Mouse (Mus musculus): ENCODE data around the gene Grin3b. TPM values are rescaled to one million over a fixed set of nuclear protein-coding genes. Genes with fewer than 3 reads are reported as not detected.

Gene Grin3b
- polyA plus RNA-seq, 1 experiment from 2014 or later: 0.50 TPM

DNA sequence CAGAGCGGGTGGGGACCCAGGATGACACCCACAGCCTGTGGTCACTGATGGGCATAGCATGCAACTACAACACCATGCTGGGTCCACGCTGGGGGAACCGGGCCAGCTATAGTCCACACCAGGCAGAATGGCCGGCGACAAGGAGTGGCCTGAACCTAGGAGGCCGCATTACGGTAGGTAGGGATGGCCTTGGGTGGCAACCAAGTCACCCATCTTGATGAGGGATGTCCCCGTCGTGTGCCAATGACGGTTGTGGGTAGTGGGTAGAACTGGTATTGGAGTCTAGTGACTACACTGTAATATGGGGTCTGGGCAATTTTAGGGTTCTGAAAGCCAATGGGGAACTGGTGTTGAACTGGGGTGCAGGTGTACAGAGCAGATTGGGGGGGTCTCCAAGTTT lies 46.4 kb downstream of the Grin3b start:
- H3K9ac ChIP-seq (replicated peaks): no peak overlapping the region
- no peaks in the 10 kb centered on the region for H3K4me1 ChIP-seq
- no peak for ATAC-seq (replicated peaks)
- peaks cover 65% of the 10 kb centered on the region for H3K27me3 ChIP-seq
- no peak overlapping the region for H3K4me3 ChIP-seq
- H3K27ac ChIP-seq (replicated peaks): no peak overlapping the region
- WGBS: 88% methylated on average over 10 of the region's 10 CpGs
- H3K36me3 ChIP-seq: no peaks in the 10 kb centered on the region
- no peak overlapping the region for H3K4me2 ChIP-seq (replicated peaks)
- H3K9me3 ChIP-seq: no peaks in the 10 kb centered on the region

DNA sequence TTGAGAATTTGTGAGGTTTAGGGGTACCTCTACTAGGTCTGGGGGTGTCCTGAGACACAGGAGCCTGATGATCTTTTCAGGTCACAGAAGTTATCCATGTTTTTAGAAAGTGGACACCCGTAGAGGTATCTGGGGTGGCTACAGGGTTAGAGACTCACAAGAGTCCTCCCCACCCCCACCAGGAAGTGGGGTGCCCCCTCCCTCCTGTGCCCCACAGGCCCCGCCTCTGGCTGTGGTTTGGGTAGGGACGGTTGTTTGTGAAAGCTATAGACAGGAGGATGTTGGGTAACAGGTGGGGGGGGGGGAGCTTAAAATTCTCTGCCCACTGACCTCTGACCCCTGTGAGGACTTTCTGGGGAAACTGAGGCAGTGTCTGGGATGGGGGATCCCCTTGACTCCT lies 46.8 kb downstream of the Grin3b start:
- no peak overlapping the region for H3K4me2 ChIP-seq (replicated peaks)
- no peaks in the 10 kb centered on the region for H3K4me1 ChIP-seq
- 87% methylated on average over 3 of the region's 3 CpGs for WGBS
- no peak for ATAC-seq (replicated peaks)
- no peaks in the 10 kb centered on the region for H3K36me3 ChIP-seq
- H3K27me3 ChIP-seq: peaks cover 62% of the 10 kb centered on the region
- no peak overlapping the region for H3K9ac ChIP-seq (replicated peaks)
- no peak overlapping the region for H3K27ac ChIP-seq (replicated peaks)
- no peak overlapping the region for H3K4me3 ChIP-seq
- no peaks in the 10 kb centered on the region for H3K9me3 ChIP-seq

DNA sequence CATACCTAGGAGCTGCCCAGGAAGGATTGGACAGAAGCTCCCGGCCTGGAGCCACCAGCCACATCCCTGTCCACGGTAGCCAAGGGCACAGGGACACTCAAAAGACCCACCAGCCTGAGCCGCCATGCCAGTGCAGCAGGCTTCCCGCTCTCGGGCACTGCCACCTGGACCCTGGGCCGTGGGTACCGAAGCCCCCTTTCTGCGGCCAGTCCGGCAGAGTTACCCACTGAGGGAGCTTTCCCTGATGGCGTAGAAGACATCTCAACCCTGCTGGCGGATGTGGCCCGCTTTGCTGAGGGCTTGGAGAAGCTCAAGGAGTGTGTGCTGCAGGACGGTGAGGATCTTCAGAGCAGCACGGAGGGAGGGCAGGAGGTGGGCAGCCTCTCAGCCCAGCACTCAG lies 47.3 kb downstream of the Grin3b start:
- Histone ChIP-seq H3K27me3 (peaks cover 59% of the 10 kb centered on the region), H3K9me3 (no peaks in the 10 kb centered on the region), H3K27ac (replicated peaks) (no peak overlapping the region), H3K36me3 (no peaks in the 10 kb centered on the region), H3K9ac (replicated peaks) (no peak overlapping the region), H3K4me1 (no peaks in the 10 kb centered on the region), H3K4me3 (no peak overlapping the region), H3K4me2 (replicated peaks) (no peak overlapping the region)
- WGBS: 83% methylated on average over 14 of the region's 14 CpGs
- no peak for ATAC-seq (replicated peaks)

DNA sequence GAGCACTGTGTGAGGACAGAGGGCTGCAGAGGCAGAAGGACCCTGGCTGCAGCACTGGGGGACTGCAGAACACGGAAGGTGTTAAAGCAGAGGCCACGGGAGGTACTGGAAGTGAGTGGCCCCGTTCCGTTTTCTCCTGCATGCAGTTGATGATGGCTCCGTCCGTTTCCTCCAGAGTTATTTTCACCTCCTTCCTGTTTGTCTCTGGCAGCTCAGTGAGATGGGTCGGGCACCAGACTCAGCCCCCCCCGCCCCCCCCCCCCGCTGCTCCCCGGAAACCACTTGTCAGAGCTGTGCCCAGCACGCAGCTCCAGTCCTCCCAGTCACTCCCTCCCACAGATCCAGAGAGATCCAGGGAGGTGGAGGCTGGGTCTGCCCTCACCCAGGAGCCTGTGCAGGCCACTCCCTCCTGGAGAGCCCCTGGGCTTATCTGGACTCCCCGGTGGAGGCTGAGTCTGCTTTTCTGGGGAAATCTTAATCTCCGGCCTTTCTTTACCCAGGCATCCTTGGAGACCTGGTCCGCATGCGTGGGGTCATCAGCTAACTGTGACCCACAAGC lies 48.3 kb downstream of the Grin3b start:
- Histone ChIP-seq H3K9ac (replicated peaks) (no peak overlapping the region), H3K4me2 (replicated peaks) (no peak overlapping the region), H3K27ac (replicated peaks) (no peak overlapping the region), H3K4me1 (no peaks in the 10 kb centered on the region), H3K4me3 (no peak overlapping the region), H3K9me3 (no peaks in the 10 kb centered on the region), H3K36me3 (no peaks in the 10 kb centered on the region), H3K27me3 (peaks cover 48% of the 10 kb centered on the region)
- 8% methylated on average over 14 of the region's 15 CpGs for WGBS
- ATAC-seq (replicated peaks): no peak

DNA sequence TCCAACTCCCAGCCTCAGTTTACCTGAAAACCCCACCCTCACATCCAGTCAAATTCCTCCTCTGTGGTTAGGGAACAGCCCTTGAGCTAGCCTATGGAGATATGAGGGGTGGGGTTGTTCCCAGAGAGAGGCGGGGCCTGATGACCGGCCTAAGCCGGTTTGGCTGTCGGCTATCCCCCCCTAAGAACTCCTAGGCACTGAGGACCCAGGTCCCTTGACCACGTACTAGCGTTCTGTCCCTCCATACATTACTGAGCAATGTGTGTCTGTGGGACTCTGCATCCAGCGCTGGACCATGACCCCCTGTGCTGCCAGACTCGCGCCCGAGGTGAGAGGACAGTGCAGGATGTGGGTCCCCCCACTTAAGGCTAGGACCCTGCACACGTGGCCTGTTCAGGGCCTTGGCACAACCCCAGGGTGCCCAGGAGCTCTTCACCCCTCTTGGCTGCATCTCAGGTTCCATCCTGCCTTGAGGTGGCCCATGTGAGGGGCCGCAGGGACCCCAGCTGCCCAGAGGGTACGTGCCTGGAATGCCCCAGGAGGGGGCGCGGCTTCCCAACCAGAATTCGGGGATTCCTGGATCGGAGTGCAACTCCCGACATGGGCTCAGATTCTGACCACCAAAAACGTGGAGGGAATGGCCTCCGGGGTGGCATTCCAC lies 49.1 kb downstream of the Grin3b start:
- H3K4me1 ChIP-seq: no peaks in the 10 kb centered on the region
- no peaks in the 10 kb centered on the region for H3K9me3 ChIP-seq
- ATAC-seq (replicated peaks): 0 out of 2 replicates have a peak, but pooled peaks have one; percentile 26
- no peaks in the 10 kb centered on the region for H3K36me3 ChIP-seq
- H3K4me2 ChIP-seq (replicated peaks): 0 out of 2 replicates have a peak overlapping the region, but pooled peaks have one; percentile 5
- WGBS: 6% methylated on average over 20 of the region's 20 CpGs
- 0 out of 2 replicates have a peak overlapping the region, but pooled peaks have one; percentile 15 for H3K9ac ChIP-seq (replicated peaks)
- no peak overlapping the region for H3K4me3 ChIP-seq
- peaks cover 41% of the 10 kb centered on the region for H3K27me3 ChIP-seq
- no peak overlapping the region for H3K27ac ChIP-seq (replicated peaks)

DNA sequence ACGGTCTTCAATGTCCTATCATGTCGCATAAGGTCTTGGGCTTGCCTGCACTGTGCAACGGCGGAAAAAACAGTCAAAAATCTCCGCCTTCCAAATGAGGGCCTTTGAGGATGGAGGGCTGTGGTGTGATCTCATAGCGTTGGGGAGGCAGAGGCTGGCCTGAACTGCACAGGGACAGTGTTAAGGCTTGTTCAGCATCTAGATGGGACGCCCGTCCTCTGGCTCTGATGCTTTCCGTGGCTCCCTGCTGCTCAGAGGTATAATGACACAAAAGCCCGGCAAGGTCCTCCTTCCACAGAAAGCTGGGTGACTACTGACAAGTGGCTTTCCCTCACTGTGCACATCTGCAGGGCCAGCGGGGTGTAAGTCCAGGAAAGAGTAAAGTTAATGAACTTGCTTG lies 49.7 kb downstream of the Grin3b start:
- H3K27me3 ChIP-seq: peaks cover 35% of the 10 kb centered on the region; the same call in 1 of the 2 replicates
- no peak overlapping the region for H3K9ac ChIP-seq (replicated peaks)

DNA sequence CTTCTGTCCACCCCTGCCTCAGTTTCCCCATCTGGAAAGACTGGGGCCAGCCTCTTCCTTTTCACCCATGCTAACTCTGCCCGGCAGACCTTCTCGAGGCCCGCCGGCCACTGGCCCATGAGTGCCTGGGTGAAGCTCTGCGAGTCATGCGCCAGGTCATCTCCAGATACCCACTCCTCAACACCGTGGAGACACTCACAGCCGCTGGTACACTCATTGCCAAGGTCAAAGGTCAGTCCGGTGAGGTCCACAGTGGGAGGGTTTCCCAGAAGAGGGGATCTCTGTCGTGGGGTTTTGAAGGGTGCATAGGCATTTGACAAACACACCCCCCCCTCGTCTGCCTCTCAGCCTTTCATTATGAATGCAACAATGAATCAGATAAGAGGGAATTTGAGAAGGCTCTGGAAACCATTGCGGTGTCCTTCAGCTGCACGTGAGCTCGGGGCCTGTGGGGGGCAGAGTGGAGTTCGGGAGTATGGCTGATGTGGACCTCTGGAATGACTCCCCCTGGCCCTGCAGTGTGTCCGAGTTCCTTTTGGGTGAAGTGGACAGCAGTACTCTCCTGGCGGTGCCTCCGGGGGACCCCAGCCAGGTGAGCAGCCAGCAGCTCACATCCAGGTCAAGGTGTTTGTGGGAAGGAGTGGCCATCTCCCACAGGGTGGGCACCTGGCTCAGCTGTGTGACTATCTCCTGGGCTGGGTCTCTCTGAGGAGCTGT lies 50.2 kb downstream of the Grin3b start:
- Histone ChIP-seq H3K27me3 (peaks cover 30% of the 10 kb centered on the region; the same call in 1 of the 2 replicates), H3K27ac (replicated peaks) (no peak overlapping the region), H3K36me3 (no peaks in the 10 kb centered on the region), H3K9ac (replicated peaks) (no peak overlapping the region), H3K9me3 (no peaks in the 10 kb centered on the region), H3K4me3 (no peak overlapping the region), H3K4me1 (no peaks in the 10 kb centered on the region), H3K4me2 (replicated peaks) (no peak overlapping the region)
- ATAC-seq (replicated peaks): no peak
- 81% methylated on average over 18 of the region's 18 CpGs for WGBS

More for the DNA sequence above, 49.7 kb downstream of the Grin3b start:
- ATAC-seq (replicated peaks): no peak
- no peaks in the 10 kb centered on the region for H3K4me1 ChIP-seq
- no peak overlapping the region for H3K4me3 ChIP-seq
- WGBS: 19% methylated on average over 11 of the region's 11 CpGs
- H3K4me2 ChIP-seq (replicated peaks): no peak overlapping the region
- H3K36me3 ChIP-seq: no peaks in the 10 kb centered on the region
- no peak overlapping the region for H3K27ac ChIP-seq (replicated peaks)
- H3K9me3 ChIP-seq: no peaks in the 10 kb centered on the region

DNA sequence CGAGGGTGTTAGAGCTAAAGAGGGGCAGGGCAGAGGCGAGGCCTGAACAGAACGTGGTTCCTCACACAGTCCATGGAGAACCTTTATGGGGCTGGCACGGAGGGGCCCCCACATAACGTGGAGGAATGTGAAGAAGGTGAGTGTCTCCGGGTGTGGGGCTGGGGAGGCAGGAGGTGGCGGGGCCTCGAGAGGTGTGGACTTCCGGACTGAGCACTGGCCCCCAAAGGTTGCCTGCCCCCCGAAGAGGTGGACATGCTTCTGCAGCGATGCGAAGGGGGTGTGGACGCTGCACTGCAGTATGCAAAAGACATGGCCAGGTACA lies 50.8 kb downstream of the Grin3b start:
- no peaks in the 10 kb centered on the region for H3K36me3 ChIP-seq
- no peak for ATAC-seq (replicated peaks)
- no peak overlapping the region for H3K4me3 ChIP-seq
- H3K27me3 ChIP-seq: peaks cover 26% of the 10 kb centered on the region; the same call in 1 of the 2 replicates
- H3K9me3 ChIP-seq: no peaks in the 10 kb centered on the region
- no peaks in the 10 kb centered on the region for H3K4me1 ChIP-seq
- H3K4me2 ChIP-seq (replicated peaks): no peak overlapping the region
- WGBS: 95% methylated on average over 13 of the region's 13 CpGs
- H3K27ac ChIP-seq (replicated peaks): no peak overlapping the region
- H3K9ac ChIP-seq (replicated peaks): no peak overlapping the region

DNA sequence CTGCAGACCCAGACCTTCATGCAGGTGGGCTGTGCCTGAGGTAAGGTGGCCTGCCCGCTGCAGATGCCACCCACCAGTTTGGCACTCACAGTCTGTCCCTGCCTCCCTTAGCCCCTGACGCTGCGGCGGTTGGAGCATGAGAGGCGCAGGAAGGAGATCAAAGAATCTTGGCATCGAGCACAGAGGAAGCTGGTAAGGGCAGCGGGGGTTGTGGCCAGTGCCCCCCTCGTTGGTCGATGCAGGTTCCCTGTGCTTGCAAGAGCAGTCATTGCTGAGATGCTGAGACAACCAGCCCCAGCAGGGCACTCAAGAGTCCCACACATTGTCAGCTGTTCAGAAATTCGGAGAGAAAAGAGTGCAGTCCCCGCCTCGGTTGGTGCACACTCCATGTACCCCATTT lies 51.6 kb downstream of the Grin3b start:
- 85% methylated on average over 12 of the region's 12 CpGs for WGBS
- ATAC-seq (replicated peaks): no peak
- no peaks in the 10 kb centered on the region for H3K4me1 ChIP-seq
- H3K9me3 ChIP-seq: no peaks in the 10 kb centered on the region
- no peak overlapping the region for H3K9ac ChIP-seq (replicated peaks)
- no peak overlapping the region for H3K4me3 ChIP-seq
- no peak overlapping the region for H3K27ac ChIP-seq (replicated peaks)
- H3K27me3 ChIP-seq: peaks cover 23% of the 10 kb centered on the region; the same call in 1 of the 2 replicates
- H3K4me2 ChIP-seq (replicated peaks): no peak overlapping the region
- no peaks in the 10 kb centered on the region for H3K36me3 ChIP-seq

DNA sequence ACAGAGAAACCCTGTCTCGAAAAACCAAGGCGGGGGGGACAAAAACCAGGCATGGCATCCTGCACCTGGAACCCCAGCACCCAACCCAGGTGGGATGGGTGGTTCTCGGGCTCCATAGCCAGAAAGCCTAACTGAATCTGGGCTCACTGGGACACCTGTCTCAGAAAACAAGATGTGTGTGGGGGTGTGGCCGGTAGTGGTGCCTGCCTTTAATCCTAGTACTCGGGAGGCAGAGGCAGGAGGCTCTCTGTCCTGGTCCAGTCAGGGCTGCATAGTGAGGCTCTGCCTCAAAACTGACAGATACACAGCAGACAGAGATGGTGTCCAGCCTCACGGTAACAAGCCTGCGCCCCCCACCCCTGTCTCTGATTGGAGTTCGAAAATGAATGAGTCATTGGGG lies 52.3 kb downstream of the Grin3b start:
- no peak overlapping the region for H3K4me3 ChIP-seq
- H3K27me3 ChIP-seq: peaks cover 18% of the 10 kb centered on the region; the same call in 1 of the 2 replicates
- no peak overlapping the region for H3K4me2 ChIP-seq (replicated peaks)
- H3K9me3 ChIP-seq: no peaks in the 10 kb centered on the region
- H3K27ac ChIP-seq (replicated peaks): no peak overlapping the region
- H3K9ac ChIP-seq (replicated peaks): no peak overlapping the region
- H3K4me1 ChIP-seq: no peaks in the 10 kb centered on the region
- H3K36me3 ChIP-seq: no peaks in the 10 kb centered on the region
- no peak for ATAC-seq (replicated peaks)
- 91% methylated on average over 8 of the region's 8 CpGs for WGBS

DNA sequence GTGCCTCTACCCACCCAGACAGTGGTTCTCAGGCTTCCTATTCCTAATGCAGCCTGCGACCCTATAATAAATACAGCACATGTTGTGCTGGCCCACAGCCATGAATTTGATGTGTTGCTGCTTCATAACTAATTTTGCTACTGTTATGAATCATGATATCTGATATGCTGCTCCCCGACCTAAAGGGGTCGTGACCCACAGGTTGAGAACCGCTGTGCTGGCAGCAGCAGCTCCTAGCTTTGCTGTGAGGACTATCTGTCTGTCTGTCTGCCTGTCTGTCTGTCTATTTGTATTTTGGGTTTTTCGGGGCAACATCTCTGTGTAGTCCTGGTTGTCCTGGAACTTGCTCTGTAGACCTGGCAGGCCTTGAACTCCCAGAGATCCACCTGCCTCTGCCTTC lies 53.2 kb downstream of the Grin3b start:
- H3K27ac ChIP-seq (replicated peaks): no peak overlapping the region
- WGBS: 86% methylated on average over 5 of the region's 5 CpGs

DNA sequence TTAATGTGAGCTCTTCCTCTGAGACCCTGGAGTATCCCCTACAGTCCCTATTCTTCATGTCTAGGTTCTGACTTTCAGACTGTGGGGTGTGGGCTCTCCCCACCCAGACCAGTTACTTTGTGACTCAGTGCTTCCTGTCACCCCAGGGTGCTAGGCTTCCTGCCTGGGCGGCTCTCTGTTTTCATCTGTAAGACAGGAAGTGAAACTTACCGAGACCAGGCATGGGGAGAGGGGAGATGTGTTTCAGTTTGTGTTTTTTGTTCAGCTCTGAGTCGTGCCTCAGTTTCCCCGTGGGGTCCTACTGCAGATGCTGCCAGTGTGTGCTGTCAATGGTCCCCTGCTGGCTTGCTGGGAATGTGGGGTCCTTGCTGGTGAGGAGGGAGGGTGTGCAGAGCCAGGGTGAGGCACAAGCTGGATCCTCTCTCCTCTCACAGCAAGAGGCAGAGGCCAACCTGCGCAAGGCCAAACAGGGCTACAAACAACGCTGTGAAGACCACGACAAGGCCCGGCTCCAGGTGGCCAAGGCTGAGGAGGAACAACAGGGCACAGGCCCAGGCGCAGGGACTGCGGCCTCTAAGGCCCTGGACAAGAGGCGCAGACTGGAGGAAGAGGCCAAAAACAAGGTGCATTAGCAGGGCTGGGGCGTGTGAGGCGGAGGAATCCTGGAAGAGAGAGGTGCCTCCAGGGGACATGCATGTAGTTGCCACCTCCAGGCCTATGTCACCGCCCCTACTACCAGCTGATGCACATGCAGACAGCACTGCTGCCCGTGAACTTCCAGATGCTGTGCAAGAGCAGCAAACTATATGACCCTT lies 53.9 kb downstream of the Grin3b start:
- Histone ChIP-seq H3K27ac (replicated peaks) (no peak overlapping the region), H3K9ac (replicated peaks) (no peak overlapping the region), H3K36me3 (no peaks in the 10 kb centered on the region), H3K4me2 (replicated peaks) (no peak overlapping the region), H3K27me3 (peaks cover 9% of the 10 kb centered on the region; the same call in 1 of the 2 replicates), H3K4me3 (no peak overlapping the region), H3K9me3 (no peaks in the 10 kb centered on the region), H3K4me1 (no peaks in the 10 kb centered on the region)
- no peak for ATAC-seq (replicated peaks)
- WGBS: 79% methylated on average over 15 of the region's 15 CpGs

More for the DNA sequence above, 53.2 kb downstream of the Grin3b start:
- peaks cover 15% of the 10 kb centered on the region; the same call in 1 of the 2 replicates for H3K27me3 ChIP-seq
- ATAC-seq (replicated peaks): no peak
- H3K4me1 ChIP-seq: no peaks in the 10 kb centered on the region
- H3K36me3 ChIP-seq: no peaks in the 10 kb centered on the region
- no peak overlapping the region for H3K9ac ChIP-seq (replicated peaks)
- H3K4me2 ChIP-seq (replicated peaks): no peak overlapping the region
- H3K4me3 ChIP-seq: no peak overlapping the region
- no peaks in the 10 kb centered on the region for H3K9me3 ChIP-seq

Data from forebrain, embryonic 15.5 days (tissue).